Mouse (Mus musculus): Measurements from ENCODE around the gene Klhl40. TPM values are rescaled to one million over a fixed set of nuclear protein-coding genes. Genes with fewer than 3 reads are reported as not detected.

The Klhl40 gene
- total RNA-seq, 1 experiment = 0.62 TPM

GRCm38 (mm10) chr9:121752774-121753173 is 24.6 kb upstream of the Klhl40 start:
- in situ Hi-C loops (cut with MboI; ENCODE audit: low sequenced_read_pairs in 2 of 2, unreplicated experiment in 2 of 2) = no loop called here
- TF ChIP-seq HCFC1 (IDR thresholded peaks at IDR 0.05; ENCODE audit: borderline replicate concordance, insufficient read depth, low read length) (no peak), ZC3H11A (IDR thresholded peaks at IDR 0.05; ENCODE audit: borderline replicate concordance, low read depth, low read length) (no peak), CHD2 (IDR thresholded peaks at IDR 0.05; ENCODE audit: low read depth, low read length) (no peak), MAFK (IDR thresholded peaks at IDR 0.05; ENCODE audit: insufficient read depth, low read depth, low read length) (no peak), ZNF384 (IDR thresholded peaks at IDR 0.05; ENCODE audit: low read depth, low read length) (no peak)
- 0 out of 4 replicates have a peak, but pooled peaks cover 0 to 2% of the 10 kb centered on the region in 2 experiments for H3K4me1 ChIP-seq (ENCODE audit: control insufficient read depth in 2 of 2, insufficient read depth in 2 of 2, low read length in 2 of 2, poor library complexity in 1 of 2)
- peaks cover 47% of the 10 kb centered on the region for H3K36me3 ChIP-seq (ENCODE audit: control insufficient read depth, insufficient read depth, low read length, poor library complexity, severe bottlenecking)
- no peak overlapping the region for H3K27ac ChIP-seq (ENCODE audit: insufficient read depth, low read depth, low read length, poor library complexity, severe bottlenecking)
- no peak for DNase-seq (ENCODE audit: low read depth, low spot score)
- H3K9me3 ChIP-seq (ENCODE audit: control insufficient read depth, insufficient read depth, low read depth, low read length) = no peaks in the 10 kb centered on the region
- no peak overlapping the region for H3K9ac ChIP-seq (ENCODE audit: insufficient read depth, low read depth, low read length, poor library complexity, severe bottlenecking)
- H3K4me3 ChIP-seq (ENCODE audit: insufficient read depth in 1 of 2, low read depth in 1 of 2, low read length in 2 of 2, poor library complexity in 1 of 2, severe bottlenecking in 1 of 2) = no peak overlapping the region

GRCm38 (mm10) chr9:121754624-121755023 is 22.8 kb upstream of the Klhl40 start:
- Histone ChIP-seq H3K9me3 (ENCODE audit: control insufficient read depth, insufficient read depth, low read depth, low read length) (no peaks in the 10 kb centered on the region), H3K9ac (ENCODE audit: insufficient read depth, low read depth, low read length, poor library complexity, severe bottlenecking) (no peak overlapping the region), H3K4me1 (ENCODE audit: control insufficient read depth in 2 of 2, insufficient read depth in 2 of 2, low read length in 2 of 2, poor library complexity in 1 of 2) (peaks cover 0 to 10% of the 10 kb centered on the region in 2 experiments; a peak in 1 of 4 replicates), H3K27ac (ENCODE audit: insufficient read depth, low read depth, low read length, poor library complexity, severe bottlenecking) (no peak overlapping the region), H3K4me3 (ENCODE audit: insufficient read depth in 1 of 2, low read depth in 1 of 2, low read length in 2 of 2, poor library complexity in 1 of 2, severe bottlenecking in 1 of 2) (no peak overlapping the region), H3K36me3 (ENCODE audit: control insufficient read depth, insufficient read depth, low read length, poor library complexity, severe bottlenecking) (peaks cover 32% of the 10 kb centered on the region)
- no peak for DNase-seq (ENCODE audit: low read depth, low spot score)
- in situ Hi-C loops (cut with MboI; ENCODE audit: low sequenced_read_pairs in 2 of 2, unreplicated experiment in 2 of 2) = no loop called here
- no peak for TF ChIP-seq CHD2 (IDR thresholded peaks at IDR 0.05; ENCODE audit: low read depth, low read length)
- no peak for TF ChIP-seq MAFK (IDR thresholded peaks at IDR 0.05; ENCODE audit: insufficient read depth, low read depth, low read length)
- no peak for TF ChIP-seq ZC3H11A (IDR thresholded peaks at IDR 0.05; ENCODE audit: borderline replicate concordance, low read depth, low read length)
- no peak for TF ChIP-seq HCFC1 (IDR thresholded peaks at IDR 0.05; ENCODE audit: borderline replicate concordance, insufficient read depth, low read length)
- TF ChIP-seq ZNF384 (IDR thresholded peaks at IDR 0.05; ENCODE audit: low read depth, low read length) = no peak

GRCm38 (mm10) chr9:121756785-121757184 is 20.6 kb upstream of the Klhl40 start:
- Histone ChIP-seq H3K9ac (ENCODE audit: insufficient read depth, low read depth, low read length, poor library complexity, severe bottlenecking) (no peak overlapping the region), H3K4me1 (ENCODE audit: control insufficient read depth in 2 of 2, insufficient read depth in 2 of 2, low read length in 2 of 2, poor library complexity in 1 of 2) (peaks cover 0 to 21% of the 10 kb centered on the region in 2 experiments; a peak in 2 of 4 replicates), H3K36me3 (ENCODE audit: control insufficient read depth, insufficient read depth, low read length, poor library complexity, severe bottlenecking) (peaks cover 19% of the 10 kb centered on the region), H3K9me3 (ENCODE audit: control insufficient read depth, insufficient read depth, low read depth, low read length) (no peaks in the 10 kb centered on the region), H3K4me3 (ENCODE audit: insufficient read depth in 1 of 2, low read depth in 1 of 2, low read length in 2 of 2, poor library complexity in 1 of 2, severe bottlenecking in 1 of 2) (no peak overlapping the region), H3K27ac (ENCODE audit: insufficient read depth, low read depth, low read length, poor library complexity, severe bottlenecking) (no peak overlapping the region)
- no peak for TF ChIP-seq HCFC1 (IDR thresholded peaks at IDR 0.05; ENCODE audit: borderline replicate concordance, insufficient read depth, low read length)
- DNase-seq (ENCODE audit: low read depth, low spot score) = no peak
- in situ Hi-C loops (cut with MboI; ENCODE audit: low sequenced_read_pairs in 2 of 2, unreplicated experiment in 2 of 2) = no loop called here

GRCm38 (mm10) chr9:121757432-121757831 is 20.0 kb upstream of the Klhl40 start:
- in situ Hi-C loops (cut with MboI; ENCODE audit: low sequenced_read_pairs in 2 of 2, unreplicated experiment in 2 of 2) = no loop called here
- DNase-seq (ENCODE audit: low read depth, low spot score) = no peak
- Histone ChIP-seq H3K27ac (ENCODE audit: insufficient read depth, low read depth, low read length, poor library complexity, severe bottlenecking) (no peak overlapping the region), H3K4me3 (ENCODE audit: insufficient read depth in 1 of 2, low read depth in 1 of 2, low read length in 2 of 2, poor library complexity in 1 of 2, severe bottlenecking in 1 of 2) (no peak overlapping the region), H3K9me3 (ENCODE audit: control insufficient read depth, insufficient read depth, low read depth, low read length) (no peaks in the 10 kb centered on the region), H3K4me1 (ENCODE audit: control insufficient read depth in 2 of 2, insufficient read depth in 2 of 2, low read length in 2 of 2, poor library complexity in 1 of 2) (peaks cover 0 to 23% of the 10 kb centered on the region in 2 experiments; a peak in 2 of 4 replicates), H3K9ac (ENCODE audit: insufficient read depth, low read depth, low read length, poor library complexity, severe bottlenecking) (no peak overlapping the region), H3K36me3 (ENCODE audit: control insufficient read depth, insufficient read depth, low read length, poor library complexity, severe bottlenecking) (peaks cover 18% of the 10 kb centered on the region)
- no peak for TF ChIP-seq ZC3H11A (IDR thresholded peaks at IDR 0.05; ENCODE audit: borderline replicate concordance, low read depth, low read length)
- no peak for TF ChIP-seq ZNF384 (IDR thresholded peaks at IDR 0.05; ENCODE audit: low read depth, low read length)
- TF ChIP-seq CHD2 (IDR thresholded peaks at IDR 0.05; ENCODE audit: low read depth, low read length) = no peak
- no peak for TF ChIP-seq MAFK (IDR thresholded peaks at IDR 0.05; ENCODE audit: insufficient read depth, low read depth, low read length)
- no peak for TF ChIP-seq HCFC1 (IDR thresholded peaks at IDR 0.05; ENCODE audit: borderline replicate concordance, insufficient read depth, low read length)

Measured in ES-E14 (cell line).